Mouse (Mus musculus): ENCODE data around the gene Stx18. TPM values are rescaled to one million over a fixed set of nuclear protein-coding genes. Genes with fewer than 3 reads are reported as not detected.
A peak's percentile ranks its signal among the peaks of the same experiment; 100 is the strongest.

The Stx18 gene
- polyA plus RNA-seq, 1 experiment = 52.3 TPM

DNA sequence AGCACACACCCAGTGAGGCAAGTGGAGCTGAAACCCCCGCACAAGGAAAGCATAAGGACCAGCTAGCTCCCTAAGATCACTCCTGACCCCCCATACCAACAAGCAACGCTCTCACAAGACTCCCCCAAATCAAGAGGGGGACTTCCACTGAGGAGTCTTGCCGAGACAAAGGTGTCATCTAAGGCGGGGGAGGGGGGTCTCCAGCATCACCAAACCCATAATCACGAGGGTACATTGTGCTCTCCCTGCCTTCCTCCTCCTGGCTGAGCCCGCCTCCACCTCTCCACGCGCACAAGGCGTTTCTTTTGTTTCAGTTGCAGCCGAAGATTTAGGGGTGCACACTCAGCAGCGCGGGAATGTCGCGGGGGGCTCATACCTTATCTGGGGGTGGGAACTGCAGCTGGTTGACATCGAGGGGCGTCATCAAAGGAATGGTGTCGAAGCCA lies 120.0 kb downstream of the Stx18 start:
- WGBS = 1% methylated on average over 17 of the region's 17 CpGs
- Histone ChIP-seq H3K4me3 (replicated peaks; ENCODE audit: insufficient read depth, low read depth, low read length) (peak overlapping the region; percentile 82), H3K4me1 (ENCODE audit: control insufficient read depth, insufficient read depth, low read length) (peaks cover 25% of the 10 kb centered on the region), H3K27ac (ENCODE audit: insufficient read depth, low read length) (peak overlapping the region; percentile 84), H3K27me3 (ENCODE audit: control insufficient read depth, insufficient read depth, low read length) (no peaks in the 10 kb centered on the region)
- no peak for DNase-seq
- TF ChIP-seq CTCF (IDR thresholded peaks at IDR 0.05; ENCODE audit: borderline replicate concordance, insufficient read depth, low read depth, low read length) (no peak), POLR2A (IDR thresholded peaks at IDR 0.05; ENCODE audit: borderline replicate concordance, insufficient read depth, low read length) (no peak)

DNA sequence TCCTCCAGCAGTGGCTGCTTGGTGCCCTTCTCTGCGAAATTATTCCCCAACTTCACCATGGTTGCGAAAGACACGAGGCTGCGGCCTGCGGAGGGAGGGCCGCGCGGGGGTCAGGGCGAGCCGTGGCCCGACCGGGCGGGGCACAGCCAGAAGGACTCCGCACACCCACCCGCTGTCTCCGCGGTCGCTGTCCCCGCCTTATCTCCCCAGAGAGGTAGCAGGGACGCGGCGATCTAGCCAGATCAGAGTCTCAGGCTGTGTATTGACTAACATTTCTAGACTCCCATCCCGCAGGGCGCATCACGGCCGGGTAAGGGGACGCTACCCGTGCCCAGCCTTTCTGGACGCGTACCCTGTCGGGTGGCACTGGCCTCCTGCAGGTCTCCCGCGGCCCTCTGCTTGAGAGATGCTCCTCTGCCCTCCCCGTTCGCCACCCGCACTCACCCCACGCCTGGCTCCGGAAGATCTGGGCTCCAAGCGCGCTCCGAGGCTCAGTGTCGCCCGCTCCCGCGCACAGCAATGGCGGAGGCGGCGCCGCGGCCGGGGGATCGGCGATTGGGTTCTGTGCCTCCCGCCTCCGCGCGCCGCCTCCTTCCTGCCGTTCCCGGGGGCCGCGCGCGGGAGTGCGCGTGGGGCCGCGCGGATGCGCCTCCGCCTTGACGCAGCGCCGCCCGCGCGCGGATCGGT lies 120.5 kb downstream of the Stx18 start:
- Histone ChIP-seq H3K4me3 (replicated peaks; ENCODE audit: insufficient read depth, low read depth, low read length) (peak overlapping the region; percentile 82), H3K27ac (ENCODE audit: insufficient read depth, low read length) (peak overlapping the region; percentile 84), H3K4me1 (ENCODE audit: control insufficient read depth, insufficient read depth, low read length) (peaks cover 20% of the 10 kb centered on the region), H3K27me3 (ENCODE audit: control insufficient read depth, insufficient read depth, low read length) (no peaks in the 10 kb centered on the region)
- peak; percentile 88 to 90 for DNase-seq
- under 1% methylated on average over 79 of the region's 79 CpGs for WGBS
- TF ChIP-seq POLR2A (IDR thresholded peaks at IDR 0.05; ENCODE audit: borderline replicate concordance, insufficient read depth, low read length) = peak; percentile 91
- TF ChIP-seq CTCF (IDR thresholded peaks at IDR 0.05; ENCODE audit: borderline replicate concordance, insufficient read depth, low read depth, low read length) = no peak

DNA sequence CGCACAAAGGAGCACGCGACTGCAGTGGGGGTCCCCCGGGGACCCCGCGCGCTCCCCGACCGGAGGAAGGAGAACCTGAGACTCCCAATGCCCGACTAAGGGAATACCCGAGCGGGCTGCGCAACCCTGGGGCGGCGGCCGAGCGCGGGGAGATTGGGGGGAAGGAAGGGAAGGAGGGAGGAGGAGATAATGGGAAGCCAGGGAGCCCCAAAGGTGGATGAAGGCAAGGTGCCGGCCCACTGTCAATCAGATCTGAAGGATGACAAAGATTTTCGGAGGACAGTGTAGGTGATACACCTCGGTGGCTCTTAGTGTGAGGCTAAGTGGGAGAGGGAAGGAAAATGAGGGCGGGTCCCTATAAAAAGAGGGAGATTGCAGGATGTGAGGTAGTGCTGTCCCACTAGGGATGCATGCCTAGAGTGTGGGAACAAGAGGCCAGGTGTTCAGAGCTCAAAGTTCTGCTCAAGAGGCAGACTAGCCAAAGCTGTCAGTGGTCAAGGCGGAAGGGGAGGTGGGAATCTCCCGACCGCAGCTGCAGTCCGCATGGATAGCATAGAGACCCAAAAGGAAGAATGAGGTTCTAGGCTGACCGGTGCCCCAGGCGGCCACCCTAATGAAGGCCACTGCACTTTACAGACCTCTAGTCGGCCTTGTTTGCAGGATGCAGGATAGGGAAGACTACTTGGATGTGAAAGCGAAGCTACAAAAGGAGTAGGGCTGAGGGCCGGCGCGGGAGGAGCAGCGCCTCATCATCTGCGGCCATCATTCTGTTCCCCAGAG lies 121.3 kb downstream of the Stx18 start, which contains the start of gene Nsg1:
Gene Nsg1 (minus strand): TSS at position 274 of the 780 bp plus-strand sequence.
- 14% methylated on average over 35 of the region's 35 CpGs for WGBS
- TF ChIP-seq POLR2A (IDR thresholded peaks at IDR 0.05; ENCODE audit: borderline replicate concordance, insufficient read depth, low read length) (no peak), CTCF (IDR thresholded peaks at IDR 0.05; ENCODE audit: borderline replicate concordance, insufficient read depth, low read depth, low read length) (no peak)
- Histone ChIP-seq H3K27ac (ENCODE audit: insufficient read depth, low read length) (peak within 1 kb of the TSS; percentile 84), H3K27me3 (ENCODE audit: control insufficient read depth, insufficient read depth, low read length) (no peaks in the 10 kb centered on the region), H3K4me3 (replicated peaks; ENCODE audit: insufficient read depth, low read depth, low read length) (peak within 1 kb of the TSS; percentile 82), H3K4me1 (ENCODE audit: control insufficient read depth, insufficient read depth, low read length) (peaks cover 15% of the 10 kb centered on the region)
- peak in 1 of 2 experiments; percentile 46 for DNase-seq

DNA sequence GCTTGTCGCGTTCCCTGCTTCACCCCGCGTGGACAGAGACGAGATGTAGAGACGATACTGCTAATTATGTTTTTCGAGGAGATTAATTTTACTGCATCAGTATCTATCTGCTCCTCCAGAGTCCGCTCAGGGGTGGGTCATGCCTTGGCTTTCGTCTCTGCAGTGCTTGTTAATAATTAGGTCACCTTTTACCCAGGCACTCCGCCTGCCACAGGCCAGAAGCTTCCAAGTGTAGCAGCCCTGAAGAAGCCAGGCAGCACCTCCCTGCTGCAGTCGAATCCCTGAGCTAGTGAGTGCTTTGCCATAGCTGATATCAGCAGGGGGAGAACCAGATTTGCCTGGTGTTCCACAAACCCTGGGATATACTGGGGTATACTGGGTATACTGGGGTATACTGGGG lies 130.0 kb downstream of the Stx18 start:
- H3K4me3 ChIP-seq (replicated peaks; ENCODE audit: insufficient read depth, low read depth, low read length) = no peak overlapping the region
- no peaks in the 10 kb centered on the region for H3K27me3 ChIP-seq (ENCODE audit: control insufficient read depth, insufficient read depth, low read length)
- H3K27ac ChIP-seq (ENCODE audit: insufficient read depth, low read length) = no peak overlapping the region
- DNase-seq = no peak
- H3K4me1 ChIP-seq (ENCODE audit: control insufficient read depth, insufficient read depth, low read length) = no peaks in the 10 kb centered on the region
- no peak for TF ChIP-seq CTCF (IDR thresholded peaks at IDR 0.05; ENCODE audit: borderline replicate concordance, insufficient read depth, low read depth, low read length)
- no peak for TF ChIP-seq POLR2A (IDR thresholded peaks at IDR 0.05; ENCODE audit: borderline replicate concordance, insufficient read depth, low read length)
- 63% methylated on average over 11 of the region's 11 CpGs for WGBS

DNA sequence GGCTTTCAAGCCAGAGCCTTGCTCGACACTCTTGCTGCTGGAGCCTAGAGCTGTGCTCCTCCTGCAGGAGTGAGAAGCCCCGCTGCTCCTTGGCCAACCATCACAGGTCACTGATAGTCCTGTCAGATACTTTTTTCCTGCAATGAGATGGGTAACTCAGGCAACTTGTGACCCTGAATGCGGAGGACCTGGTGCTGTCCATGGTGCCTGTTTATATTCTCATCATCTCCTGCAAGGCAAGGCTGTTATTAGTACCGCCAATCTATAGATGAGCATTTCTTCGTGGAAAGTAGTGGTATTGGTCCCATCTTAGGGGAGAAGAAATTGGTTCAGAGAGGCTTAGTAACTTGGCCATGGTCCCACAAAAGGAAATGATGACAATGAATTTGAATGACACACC lies 135.2 kb downstream of the Stx18 start:
- no peak for DNase-seq
- no peak overlapping the region for H3K4me3 ChIP-seq (replicated peaks; ENCODE audit: insufficient read depth, low read depth, low read length)
- TF ChIP-seq POLR2A (IDR thresholded peaks at IDR 0.05; ENCODE audit: borderline replicate concordance, insufficient read depth, low read length) (no peak), CTCF (IDR thresholded peaks at IDR 0.05; ENCODE audit: borderline replicate concordance, insufficient read depth, low read depth, low read length) (no peak)
- no peak overlapping the region for H3K27ac ChIP-seq (ENCODE audit: insufficient read depth, low read length)
- WGBS = 52% methylated on average over 5 of the region's 5 CpGs
- H3K4me1 ChIP-seq (ENCODE audit: control insufficient read depth, insufficient read depth, low read length) = no peaks in the 10 kb centered on the region
- no peaks in the 10 kb centered on the region for H3K27me3 ChIP-seq (ENCODE audit: control insufficient read depth, insufficient read depth, low read length)

DNA sequence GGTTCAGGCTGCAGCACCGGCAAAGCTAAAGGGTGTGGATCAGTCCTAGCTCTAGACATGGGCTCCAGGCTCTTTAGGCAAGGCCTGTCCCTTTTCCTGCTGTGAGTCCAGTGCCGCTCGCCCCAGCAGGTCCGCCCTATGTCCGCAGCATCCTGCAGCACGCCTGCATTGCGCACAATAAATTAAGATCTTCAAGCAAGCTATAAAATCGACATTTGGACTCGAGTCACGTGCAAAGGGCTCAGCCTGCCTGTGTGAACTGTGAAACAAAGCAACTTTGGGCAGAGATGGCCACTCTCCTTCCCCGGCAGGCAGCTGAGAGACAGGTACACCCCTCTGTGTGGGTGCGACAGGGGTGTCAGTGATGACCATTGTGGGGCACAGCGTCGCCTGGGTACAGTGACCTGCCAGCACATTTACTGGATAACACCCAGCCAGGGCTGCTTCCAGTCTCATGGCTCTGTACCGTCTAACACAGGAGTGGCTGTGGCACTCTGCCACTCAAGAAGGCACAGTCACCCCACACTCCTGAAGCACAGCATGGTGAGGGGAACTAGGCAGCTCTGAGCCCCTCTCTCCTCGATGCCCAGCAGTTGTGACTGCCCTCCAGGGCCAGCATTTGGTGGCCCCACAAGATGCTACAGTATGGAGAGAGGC lies 135.8 kb downstream of the Stx18 start:
- Histone ChIP-seq H3K4me1 (ENCODE audit: control insufficient read depth, insufficient read depth, low read length) (no peaks in the 10 kb centered on the region), H3K4me3 (replicated peaks; ENCODE audit: insufficient read depth, low read depth, low read length) (no peak overlapping the region), H3K27me3 (ENCODE audit: control insufficient read depth, insufficient read depth, low read length) (no peaks in the 10 kb centered on the region), H3K27ac (ENCODE audit: insufficient read depth, low read length) (no peak overlapping the region)
- DNase-seq = no peak
- TF ChIP-seq CTCF (IDR thresholded peaks at IDR 0.05; ENCODE audit: borderline replicate concordance, insufficient read depth, low read depth, low read length) (no peak), POLR2A (IDR thresholded peaks at IDR 0.05; ENCODE audit: borderline replicate concordance, insufficient read depth, low read length) (no peak)
- WGBS = 68% methylated on average over 16 of the region's 16 CpGs

DNA sequence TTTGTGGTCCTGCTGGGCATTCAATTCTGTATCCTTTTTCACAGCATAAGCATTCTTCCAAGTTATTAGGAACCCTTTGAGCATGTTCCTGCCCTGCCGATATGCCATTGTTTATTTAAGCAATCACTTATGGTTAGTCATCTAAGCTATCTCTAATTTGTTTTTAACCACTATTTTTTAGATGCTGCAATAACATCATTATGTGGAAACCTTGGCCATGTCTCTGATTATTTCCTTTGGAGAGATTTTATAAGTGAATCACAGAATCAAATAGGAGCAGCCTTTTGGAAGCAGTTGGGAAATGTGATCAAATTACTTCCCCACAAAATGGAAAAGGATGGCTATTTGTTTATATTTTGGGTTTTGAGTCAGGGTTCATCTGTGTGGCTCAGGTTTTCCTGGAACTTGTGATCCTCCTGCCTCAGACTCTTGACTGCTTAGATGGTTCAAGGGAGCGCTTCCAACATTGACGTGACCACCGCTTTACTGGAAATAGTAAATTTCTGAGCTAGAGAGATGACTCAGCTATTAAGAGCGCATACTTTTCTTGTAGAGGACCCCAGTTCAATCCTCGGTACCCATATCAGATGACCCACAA lies 146.2 kb downstream of the Stx18 start:
- no peak for DNase-seq
- Histone ChIP-seq H3K27me3 (ENCODE audit: control insufficient read depth, insufficient read depth, low read length) (no peaks in the 10 kb centered on the region), H3K27ac (ENCODE audit: insufficient read depth, low read length) (no peak overlapping the region), H3K4me3 (replicated peaks; ENCODE audit: insufficient read depth, low read depth, low read length) (no peak overlapping the region), H3K4me1 (ENCODE audit: control insufficient read depth, insufficient read depth, low read length) (no peaks in the 10 kb centered on the region)
- 83% methylated on average over 6 of the region's 6 CpGs for WGBS
- TF ChIP-seq POLR2A (IDR thresholded peaks at IDR 0.05; ENCODE audit: borderline replicate concordance, insufficient read depth, low read length) (no peak), CTCF (IDR thresholded peaks at IDR 0.05; ENCODE audit: borderline replicate concordance, insufficient read depth, low read depth, low read length) (no peak)

All from cerebellum, adult 2 months (tissue).